Mouse (Mus musculus): ENCODE data around the gene Chrm3. TPM values are rescaled to one million over a fixed set of nuclear protein-coding genes. Genes with fewer than 3 reads are reported as not detected.

The Chrm3 gene
- polyA plus RNA-seq, 1 experiment from 2014 or later = 3.4 TPM

Small RNA genes lying within 50 kb of the gene (microRNA-seq; reads per million reads assigned to microRNA genes)
- gene Gm24187 = not detected
